Mouse (Mus musculus): ENCODE data around the gene Usf2.

GRCm38 (mm10) chr7:30964366-30964765, 7.8 kb upstream of the Usf2 start:
- TF ChIP-seq CTCF (IDR thresholded peaks at IDR 0.05; ENCODE audit: extremely low read depth, insufficient read depth, low read length), result no peak
- TF ChIP-seq POLR2A (IDR thresholded peaks at IDR 0.05; ENCODE audit: extremely low read depth, insufficient read depth, low read length), result no peak
